Mouse (Mus musculus): ENCODE results near the gene Dnaja2.

DNA sequence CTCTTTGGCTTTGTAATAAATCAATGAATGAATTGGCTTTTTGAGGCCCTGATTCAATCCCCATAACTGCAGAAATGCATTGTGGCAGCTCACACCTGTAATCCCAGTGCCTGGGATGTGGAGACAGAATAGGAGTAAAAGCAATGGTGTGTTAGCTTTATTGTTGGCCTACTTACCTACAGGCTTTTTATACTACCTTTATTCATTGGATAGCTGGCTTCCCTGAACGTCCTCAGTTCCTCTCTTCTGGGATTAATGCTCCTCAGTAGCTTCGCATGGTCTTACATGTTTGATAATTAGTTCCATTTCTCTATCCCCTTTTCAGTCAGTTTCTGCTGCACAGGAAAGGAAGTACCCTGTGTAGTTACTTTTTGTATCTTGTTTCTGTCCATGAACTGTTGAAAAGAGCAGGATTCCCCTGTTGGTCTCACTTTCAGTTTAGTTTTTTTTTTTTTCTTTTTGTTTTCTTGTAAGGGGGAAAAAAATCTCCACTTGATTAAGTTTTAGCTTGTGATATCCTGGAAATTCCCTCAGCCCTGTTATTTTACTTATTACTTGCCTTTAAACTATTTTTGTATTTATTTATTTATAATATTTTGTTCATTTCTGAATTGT, 1.9 kb upstream of the Dnaja2 start:
- TF ChIP-seq CTCF (IDR thresholded peaks at IDR 0.05; ENCODE audit: borderline replicate concordance, extremely low read depth, insufficient read depth, insufficient read length), result no peak
- TF ChIP-seq POLR2A (IDR thresholded peaks at IDR 0.05; ENCODE audit: borderline replicate concordance, extremely low read depth, insufficient read depth, insufficient read length, poor library complexity, severe bottlenecking), result no peak

All from brain, embryonic 14.5 days (tissue).